Mouse (Mus musculus): ENCODE measurements at regions not wholly inside any gene's neighbourhood (a gene's known extent, or its start where the extent isn't known, plus 50 kb on each side); places are given as distances from the start of the nearest gene placed in this dataset.

- 79% methylated on average over 11 of the region's 11 CpGs for WGBS
- Histone ChIP-seq H3K4me2 (no peak overlapping the region), H3K4me3 (no peak overlapping the region), H3K9me3 (no peaks in the 10 kb centered on the region), H3K4me1 (replicated peaks) (no peaks in the 10 kb centered on the region), H3K27ac (replicated peaks) (no peak overlapping the region), H3K36me3 (no peaks in the 10 kb centered on the region), H3K9ac (no peak overlapping the region), H3K27me3 (no peaks in the 10 kb centered on the region)
- no peak for ATAC-seq (ENCODE audit: low read depth)
These were observed 311.2 kb downstream of the Pten start for GRCm38 (mm10) chr19:33068351-33068955.

- Histone ChIP-seq H3K4me2 (no peak overlapping the region), H3K27ac (replicated peaks) (no peak overlapping the region), H3K4me3 (no peak overlapping the region), H3K27me3 (no peaks in the 10 kb centered on the region), H3K36me3 (no peaks in the 10 kb centered on the region), H3K4me1 (replicated peaks) (no peaks in the 10 kb centered on the region), H3K9ac (no peak overlapping the region), H3K9me3 (no peaks in the 10 kb centered on the region)
- 76% methylated on average over 6 of the region's 6 CpGs for WGBS
- no peak for ATAC-seq (ENCODE audit: low read depth)
These were observed 312.5 kb downstream of the Pten start for GRCm38 (mm10) chr19:33069761-33070160.

GRCm38 (mm10) chr19:33072299-33072698 lies 315.0 kb downstream of the Pten start:
- WGBS, result 85% methylated on average over 2 of the region's 2 CpGs
- Histone ChIP-seq H3K9ac (no peak overlapping the region), H3K4me2 (no peak overlapping the region), H3K36me3 (no peaks in the 10 kb centered on the region), H3K27me3 (no peaks in the 10 kb centered on the region), H3K4me1 (replicated peaks) (no peaks in the 10 kb centered on the region), H3K27ac (replicated peaks) (no peak overlapping the region), H3K4me3 (no peak overlapping the region), H3K9me3 (no peaks in the 10 kb centered on the region)
- ATAC-seq (ENCODE audit: low read depth), result no peak

- Histone ChIP-seq H3K4me2 (no peak overlapping the region), H3K9ac (no peak overlapping the region), H3K4me1 (replicated peaks) (no peaks in the 10 kb centered on the region), H3K9me3 (no peaks in the 10 kb centered on the region), H3K27ac (replicated peaks) (no peak overlapping the region), H3K4me3 (no peak overlapping the region), H3K27me3 (no peaks in the 10 kb centered on the region), H3K36me3 (no peaks in the 10 kb centered on the region)
- no peak for ATAC-seq (ENCODE audit: low read depth)
- 82% methylated on average over 4 of the region's 4 CpGs for WGBS
These were observed 317.2 kb downstream of the Rnls start for GRCm38 (mm10) chr19:33074907-33075306.

- Histone ChIP-seq H3K4me1 (replicated peaks) (no peaks in the 10 kb centered on the region), H3K36me3 (no peaks in the 10 kb centered on the region), H3K9me3 (no peaks in the 10 kb centered on the region), H3K9ac (no peak overlapping the region), H3K27me3 (no peaks in the 10 kb centered on the region), H3K4me2 (no peak overlapping the region), H3K4me3 (no peak overlapping the region), H3K27ac (replicated peaks) (no peak overlapping the region)
- no peak for ATAC-seq (ENCODE audit: low read depth)
- WGBS, result 85% methylated on average over 4 of the region's 4 CpGs
These were observed 313.3 kb downstream of the Rnls start for GRCm38 (mm10) chr19:33078681-33079360.

- H3K27ac ChIP-seq (replicated peaks), result no peak overlapping the region
- H3K4me3 ChIP-seq, result no peak overlapping the region
- ATAC-seq (ENCODE audit: low read depth), result no peak
- no peaks in the 10 kb centered on the region for H3K36me3 ChIP-seq
- no peak overlapping the region for H3K4me2 ChIP-seq
- H3K4me1 ChIP-seq (replicated peaks), result no peaks in the 10 kb centered on the region
- no peaks in the 10 kb centered on the region for H3K9me3 ChIP-seq
- no peak overlapping the region for H3K9ac ChIP-seq
- WGBS, result 77% methylated on average over 2 of the region's 2 CpGs
- H3K27me3 ChIP-seq, result no peaks in the 10 kb centered on the region
These were observed 312.1 kb downstream of the Rnls start for GRCm38 (mm10) chr19:33079959-33080358.

GRCm38 (mm10) chr19:33081493-33081892 lies 310.6 kb downstream of the Rnls start:
- ATAC-seq (ENCODE audit: low read depth), result no peak
- H3K4me3 ChIP-seq, result no peak overlapping the region

GRCm38 (mm10) chr19:33083371-33083770 lies 308.7 kb downstream of the Rnls start:
- H3K4me1 ChIP-seq (replicated peaks), result no peaks in the 10 kb centered on the region
- no peak overlapping the region for H3K9ac ChIP-seq
- H3K4me2 ChIP-seq, result no peak overlapping the region
- no peak for ATAC-seq (ENCODE audit: low read depth)
- no peaks in the 10 kb centered on the region for H3K9me3 ChIP-seq
- no peaks in the 10 kb centered on the region for H3K36me3 ChIP-seq
- no peaks in the 10 kb centered on the region for H3K27me3 ChIP-seq
- H3K4me3 ChIP-seq, result no peak overlapping the region
- no peak overlapping the region for H3K27ac ChIP-seq (replicated peaks)
- 78% methylated on average over 2 of the region's 2 CpGs for WGBS

More at GRCm38 (mm10) chr19:33081493-33081892, 310.6 kb downstream of the Rnls start:
- Histone ChIP-seq H3K4me1 (replicated peaks) (no peaks in the 10 kb centered on the region), H3K36me3 (no peaks in the 10 kb centered on the region), H3K4me2 (no peak overlapping the region), H3K9me3 (no peaks in the 10 kb centered on the region), H3K27ac (replicated peaks) (no peak overlapping the region), H3K27me3 (no peaks in the 10 kb centered on the region), H3K9ac (no peak overlapping the region)
- WGBS, result 94% methylated on average over 3 of the region's 3 CpGs

- H3K4me1 ChIP-seq (replicated peaks), result no peaks in the 10 kb centered on the region
- H3K9me3 ChIP-seq, result no peaks in the 10 kb centered on the region
- H3K36me3 ChIP-seq, result no peaks in the 10 kb centered on the region
- H3K4me2 ChIP-seq, result no peak overlapping the region
- no peak overlapping the region for H3K4me3 ChIP-seq
- no peak overlapping the region for H3K27ac ChIP-seq (replicated peaks)
- ATAC-seq (ENCODE audit: low read depth), result no peak
- no peak overlapping the region for H3K9ac ChIP-seq
- no peaks in the 10 kb centered on the region for H3K27me3 ChIP-seq
- WGBS, result 87% methylated on average over 5 of the region's 5 CpGs
These were observed 307.4 kb downstream of the Rnls start for GRCm38 (mm10) chr19:33084683-33085082.
